Mouse (Mus musculus) urinary bladder, postnatal 14 days (tissue): ENCODE data around the gene Cep131.

Experiments
- DNase-seq: peaks from one replicate; pipeline ENCODE4 v3.0.0; 2021; ENCODE audit warnings: low spot score

Gene Cep131

DNA sequence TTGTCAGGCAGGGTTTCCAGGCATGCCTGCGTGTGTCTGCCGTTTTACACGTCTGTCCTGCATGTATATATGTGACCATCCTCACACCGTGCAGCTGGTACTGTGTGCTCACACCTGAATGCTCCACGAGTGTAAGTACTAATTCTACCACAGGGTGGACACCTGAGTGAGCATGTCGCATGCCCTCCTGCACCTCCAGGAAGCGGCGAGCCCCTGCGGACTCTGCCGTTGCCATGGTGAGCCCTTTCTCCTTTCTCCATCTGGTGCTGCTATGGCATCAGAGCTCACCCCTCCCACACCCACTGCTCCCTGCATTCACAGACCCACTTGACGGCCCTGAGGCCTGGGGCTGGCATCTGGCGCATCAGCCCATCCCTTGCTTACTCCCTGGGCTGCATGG lies 63.8 kb downstream of the Cep131 start:
- no peak for DNase-seq

- DNase-seq = no peak
Observed at GRCm38 (mm10) chr11:120022216-120022615, 64.4 kb downstream of the Cep131 start.

GRCm38 (mm10) chr11:120021367-120021766 lies 65.3 kb downstream of the Cep131 start:
- no peak for DNase-seq

- no peak for DNase-seq
Observed at GRCm38 (mm10) chr11:120019542-120020440, 66.8 kb downstream of the Cep131 start.

- DNase-seq = no peak
Observed at GRCm38 (mm10) chr11:120017011-120017410, 69.6 kb downstream of the Cep131 start.

GRCm38 (mm10) chr11:120014758-120015157 lies 71.9 kb downstream of the Cep131 start:
- DNase-seq = no peak
